Mouse (Mus musculus): ENCODE measurements around the gene Il21r. TPM values are rescaled to one million over a fixed set of nuclear protein-coding genes. Genes with fewer than 3 reads are reported as not detected.

Il21r gene
- total and polyA plus RNA-seq, 3 experiments, result 103 to 252 (median 142) TPM

DNA sequence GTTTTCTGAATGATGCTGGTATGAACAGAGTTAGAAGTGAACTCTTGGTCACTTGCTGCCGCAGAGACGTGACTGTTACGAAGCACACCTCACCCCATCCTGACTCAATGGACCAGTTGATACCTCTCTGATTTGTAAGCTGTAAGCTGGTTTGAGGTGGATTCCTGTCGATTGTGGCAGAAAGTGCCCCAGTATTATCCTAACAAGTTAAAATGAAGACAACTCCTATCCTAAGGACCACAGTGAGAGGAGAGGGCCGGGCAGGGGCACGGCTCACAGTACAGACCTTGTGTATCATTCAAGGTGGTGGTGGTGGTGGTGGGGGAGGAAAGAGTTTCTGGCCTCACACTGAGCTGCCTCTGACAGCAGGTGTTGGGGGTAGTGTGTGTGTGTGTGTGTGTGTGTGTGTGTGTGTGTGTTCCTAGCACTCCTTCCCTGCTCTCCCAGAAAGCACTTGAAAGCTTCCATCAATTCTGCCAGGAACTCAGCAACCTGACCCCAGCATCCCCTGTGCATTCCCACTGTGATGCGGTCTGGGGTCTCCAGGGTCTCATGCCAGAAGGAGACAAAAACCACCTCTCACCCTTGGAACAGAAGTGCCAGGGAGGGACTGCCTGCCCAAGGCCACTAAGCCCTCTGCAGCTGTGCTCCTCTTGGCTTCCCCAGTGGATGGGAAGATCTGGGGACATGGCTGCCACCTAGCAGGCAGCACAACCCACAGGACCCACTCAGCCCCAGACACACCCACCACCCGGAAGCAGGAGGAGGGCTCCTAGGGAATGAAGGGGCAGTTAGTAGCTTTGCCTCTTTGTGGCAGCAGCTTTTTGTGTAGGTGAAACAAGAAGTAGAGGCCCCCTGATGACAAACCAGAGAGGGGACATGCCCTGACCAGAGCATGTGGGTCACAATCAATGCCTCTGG, 34.3 kb downstream of the Il21r start:
- in situ Hi-C loops (cut with MboI; ENCODE audit: low pct_ligation_motif_present, low pct_unique_long_range_greater_than_20kb, low sequenced_read_pairs) (no loop called here), dilution Hi-C loops (cut with MboI; ENCODE audit: extremely low pct_ligation_motif_present, extremely low pct_unique_long_range_greater_than_20kb, low sequenced_read_pairs) (no loop called here)
- Histone ChIP-seq H3K79me2 (replicated peaks; ENCODE audit: control insufficient read depth, extremely low read depth, insufficient read depth, poor library complexity, severe bottlenecking) (no peaks in the 10 kb centered on the region), H3K4me1 (ENCODE audit: control insufficient read depth in 1 of 2, insufficient read depth in 2 of 2) (peaks cover 37 to 60% of the 10 kb centered on the region in 2 experiments), H3K27me3 (replicated peaks) (no peaks in the 10 kb centered on the region), H3K9ac (ENCODE audit: insufficient read depth, low read depth) (no peak overlapping the region), H3K9me3 (replicated peaks; ENCODE audit: low read length) (no peaks in the 10 kb centered on the region), H3K4me3 (replicated peaks in 1 of 3; ENCODE audit: low read depth in 2 of 3, low read length in 2 of 3, poor library complexity in 1 of 3) (no peak overlapping the region), H3K27ac (ENCODE audit: insufficient read depth, low read depth) (peak overlapping the region; percentile 29), H3K36me3 (replicated peaks in 1 of 2; ENCODE audit: control insufficient read depth in 1 of 2, insufficient read depth in 1 of 2, low read length in 1 of 2) (peaks cover 42 to 61% of the 10 kb centered on the region in 2 experiments), H3K4me2 (ENCODE audit: insufficient read depth, low read depth, poor library complexity, severe bottlenecking) (0 out of 2 replicates have a peak overlapping the region, but pooled peaks have one; percentile 48)
- DNase-seq (ENCODE audit: extremely low read depth), result peak; percentile 39
- TF ChIP-seq ETS1 (conservative IDR thresholded peaks at IDR 0.05; ENCODE audit: low read depth, low read length) (no peak), CTCF (conservative IDR thresholded peaks at IDR 0.05 in 1 of 2, IDR thresholded peaks at IDR 0.05 in 1 of 2; ENCODE audit: low read depth in 2 of 2, low read length in 2 of 2) (0 out of 4 replicates have a peak, but pooled peaks of 1 of the 2 experiments have one; percentile 9), ELF1 (IDR thresholded peaks at IDR 0.05; ENCODE audit: low read depth, low read length) (peak; percentile 74), POLR2AphosphoS2 (IDR thresholded peaks at IDR 0.05; ENCODE audit: low read depth, low read length) (peak; percentile 16; the same call in 1 of the 2 replicates), KAT2A (IDR thresholded peaks at IDR 0.05; ENCODE audit: insufficient replicate concordance, low read length) (0 out of 2 replicates have a peak, but pooled peaks have one; percentile 20)

DNA sequence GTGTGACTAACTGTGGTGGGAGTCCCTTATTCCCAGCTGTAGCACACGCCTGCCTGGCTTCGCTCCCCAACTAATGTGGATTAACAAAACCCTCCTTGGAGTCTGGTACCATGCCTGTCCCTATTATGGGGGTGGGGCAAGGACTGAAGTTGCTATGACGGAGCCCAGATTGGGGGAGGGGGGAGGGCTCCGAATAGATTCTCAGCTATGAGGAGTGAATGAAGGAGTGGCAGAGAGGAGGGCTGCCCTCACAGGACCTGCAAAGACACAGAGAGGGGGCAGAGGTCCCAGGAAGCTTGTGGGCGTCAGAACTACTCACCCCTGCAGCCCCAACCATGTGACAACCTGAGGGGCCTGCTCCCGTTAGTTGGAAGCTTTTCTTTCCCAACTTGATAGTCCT, 35.1 kb downstream of the Il21r start:
- Histone ChIP-seq H3K4me3 (replicated peaks in 1 of 3; ENCODE audit: low read depth in 2 of 3, low read length in 2 of 3, poor library complexity in 1 of 3) (peak overlapping the region in 1 of 3 experiments; percentile 12), H3K4me1 (ENCODE audit: control insufficient read depth in 1 of 2, insufficient read depth in 2 of 2) (peaks cover 37 to 55% of the 10 kb centered on the region in 2 experiments), H3K9ac (ENCODE audit: insufficient read depth, low read depth) (no peak overlapping the region), H3K27ac (ENCODE audit: insufficient read depth, low read depth) (peak overlapping the region; percentile 29), H3K9me3 (replicated peaks; ENCODE audit: low read length) (no peaks in the 10 kb centered on the region), H3K79me2 (replicated peaks; ENCODE audit: control insufficient read depth, extremely low read depth, insufficient read depth, poor library complexity, severe bottlenecking) (no peaks in the 10 kb centered on the region), H3K27me3 (replicated peaks) (no peaks in the 10 kb centered on the region), H3K36me3 (replicated peaks in 1 of 2; ENCODE audit: control insufficient read depth in 1 of 2, insufficient read depth in 1 of 2, low read length in 1 of 2) (peaks cover 44 to 61% of the 10 kb centered on the region in 2 experiments), H3K4me2 (ENCODE audit: insufficient read depth, low read depth, poor library complexity, severe bottlenecking) (peak overlapping the region; percentile 48)
- TF ChIP-seq KAT2A (IDR thresholded peaks at IDR 0.05; ENCODE audit: insufficient replicate concordance, low read length) (no peak), TBP (conservative IDR thresholded peaks at IDR 0.05; ENCODE audit: low read depth, low read length) (0 out of 2 replicates have a peak, but pooled peaks have one; percentile 19), IRF4 (IDR thresholded peaks at IDR 0.05; ENCODE audit: low read depth, low read length) (0 out of 2 replicates have a peak, but pooled peaks have one; percentile 2), CHD2 (IDR thresholded peaks at IDR 0.05; ENCODE audit: low read length) (peak; percentile 36; the same call in 1 of the 2 replicates), GABPA (IDR thresholded peaks at IDR 0.05; ENCODE audit: insufficient replicate concordance, low read depth, low read length) (no peak), NELFE (IDR thresholded peaks at IDR 0.05; ENCODE audit: low read depth, low read length) (no peak)
- in situ Hi-C loops (cut with MboI; ENCODE audit: low pct_ligation_motif_present, low pct_unique_long_range_greater_than_20kb, low sequenced_read_pairs), result no loop called here
- dilution Hi-C loops (cut with MboI; ENCODE audit: extremely low pct_ligation_motif_present, extremely low pct_unique_long_range_greater_than_20kb, low sequenced_read_pairs), result no loop called here
- DNase-seq (ENCODE audit: extremely low read depth), result peak; percentile 52
